Mouse (Mus musculus): ENCODE results near the gene Rab5b. TPM values are rescaled to one million over a fixed set of nuclear protein-coding genes. Genes with fewer than 3 reads are reported as not detected.
"Not testable (repeated sequence)": the region's sequence is repeated elsewhere in the genome, so short reads cannot be mapped to it uniquely, and the experiment has no call there.

The Rab5b gene
- polyA plus RNA-seq, 1 experiment from 2014 or later, result 37.8 TPM

GRCm38 (mm10) chr10:128715559-128716537, 19.8 kb upstream of the Rab5b start:
- H3K27ac ChIP-seq (ENCODE audit: low read depth, low read length), result no peak overlapping the region
- no peaks in the 10 kb centered on the region for H3K9me3 ChIP-seq (ENCODE audit: control insufficient read depth)
- no peak for TF ChIP-seq CTCF (IDR thresholded peaks at IDR 0.05; ENCODE audit: low read depth)
- no peak overlapping the region for H3K9ac ChIP-seq (ENCODE audit: low read depth, low read length)
- no peak overlapping the region for H3K4me2 ChIP-seq (replicated peaks; ENCODE audit: low read depth)
- no peaks in the 10 kb centered on the region for H3K4me1 ChIP-seq (replicated peaks; ENCODE audit: control insufficient read depth, insufficient read depth, low read length)
- peaks cover 8% of the 10 kb centered on the region; the same call in 1 of the 2 replicates for H3K36me3 ChIP-seq (ENCODE audit: control insufficient read depth, insufficient read depth)
- no peaks in the 10 kb centered on the region for H3K27me3 ChIP-seq (replicated peaks; ENCODE audit: control insufficient read depth, insufficient read depth, low read length)
- no peak for ATAC-seq
- H3K4me3 ChIP-seq (ENCODE audit: low read depth, low read length), result no peak overlapping the region
- WGBS, result 84% methylated on average over 19 of the region's 19 CpGs

GRCm38 (mm10) chr10:128711318-128711717, 15.3 kb upstream of the Rab5b start:
- H3K36me3 ChIP-seq (ENCODE audit: control insufficient read depth, insufficient read depth); H3K4me2 ChIP-seq (replicated peaks; ENCODE audit: low read depth); ATAC-seq; H3K27me3 ChIP-seq (replicated peaks; ENCODE audit: control insufficient read depth, insufficient read depth, low read length); H3K27ac ChIP-seq (ENCODE audit: low read depth, low read length); H3K4me1 ChIP-seq (replicated peaks; ENCODE audit: control insufficient read depth, insufficient read depth, low read length); H3K9ac ChIP-seq (ENCODE audit: low read depth, low read length); H3K4me3 ChIP-seq (ENCODE audit: low read depth, low read length); H3K9me3 ChIP-seq (ENCODE audit: control insufficient read depth): not testable (repeated sequence)
- 91% methylated on average over 7 of the region's 7 CpGs for WGBS

GRCm38 (mm10) chr10:128705317-128705693, 9.2 kb upstream of the Rab5b start:
- H3K4me3 ChIP-seq (ENCODE audit: low read depth, low read length), result peak overlapping the region; percentile 86
- ATAC-seq, result peak; percentile 26
- H3K36me3 ChIP-seq (ENCODE audit: control insufficient read depth, insufficient read depth), result peaks cover 11% of the 10 kb centered on the region; the same call in 1 of the 2 replicates
- TF ChIP-seq CTCF (IDR thresholded peaks at IDR 0.05; ENCODE audit: low read depth), result no peak
- peaks cover 4% of the 10 kb centered on the region; the same call in 1 of the 2 replicates for H3K4me1 ChIP-seq (replicated peaks; ENCODE audit: control insufficient read depth, insufficient read depth, low read length)
- peak overlapping the region; percentile 24 for H3K9ac ChIP-seq (ENCODE audit: low read depth, low read length)
- peak overlapping the region; percentile 89 for H3K27ac ChIP-seq (ENCODE audit: low read depth, low read length)
- H3K9me3 ChIP-seq (ENCODE audit: control insufficient read depth), result no peaks in the 10 kb centered on the region
- H3K4me2 ChIP-seq (replicated peaks; ENCODE audit: low read depth), result peak overlapping the region; percentile 81
- 8% methylated on average over 11 of the region's 11 CpGs for whole genome bisulfite sequencing
- H3K27me3 ChIP-seq (replicated peaks; ENCODE audit: control insufficient read depth, insufficient read depth, low read length), result no peaks in the 10 kb centered on the region

- Histone ChIP-seq H3K4me2 (replicated peaks; ENCODE audit: low read depth) (peak within 1 kb of the TSS; percentile 81), H3K36me3 (ENCODE audit: control insufficient read depth, insufficient read depth) (peaks cover 12% of the 10 kb centered on the region; the same call in 1 of the 2 replicates), H3K4me3 (ENCODE audit: low read depth, low read length) (peak within 1 kb of the TSS; percentile 86), H3K27ac (ENCODE audit: low read depth, low read length) (peak within 1 kb of the TSS; percentile 89), H3K4me1 (replicated peaks; ENCODE audit: control insufficient read depth, insufficient read depth, low read length) (peaks cover 4% of the 10 kb centered on the region; the same call in 1 of the 2 replicates), H3K9me3 (ENCODE audit: control insufficient read depth) (no peaks in the 10 kb centered on the region), H3K27me3 (replicated peaks; ENCODE audit: control insufficient read depth, insufficient read depth, low read length) (no peaks in the 10 kb centered on the region), H3K9ac (ENCODE audit: low read depth, low read length) (peak within 1 kb of the TSS; percentile 76)
- ATAC-seq, result peak; percentile 94
- WGBS, result under 1% methylated on average over 62 of the region's 62 CpGs
- TF ChIP-seq CTCF (IDR thresholded peaks at IDR 0.05; ENCODE audit: low read depth), result no peak
Observed at GRCm38 (mm10) chr10:128704491-128705316, 8.6 kb upstream of the Rab5b start, which contains the start of gene Cdk2. Cdk2 (minus strand) TSS chr10:128705031.

DNA sequence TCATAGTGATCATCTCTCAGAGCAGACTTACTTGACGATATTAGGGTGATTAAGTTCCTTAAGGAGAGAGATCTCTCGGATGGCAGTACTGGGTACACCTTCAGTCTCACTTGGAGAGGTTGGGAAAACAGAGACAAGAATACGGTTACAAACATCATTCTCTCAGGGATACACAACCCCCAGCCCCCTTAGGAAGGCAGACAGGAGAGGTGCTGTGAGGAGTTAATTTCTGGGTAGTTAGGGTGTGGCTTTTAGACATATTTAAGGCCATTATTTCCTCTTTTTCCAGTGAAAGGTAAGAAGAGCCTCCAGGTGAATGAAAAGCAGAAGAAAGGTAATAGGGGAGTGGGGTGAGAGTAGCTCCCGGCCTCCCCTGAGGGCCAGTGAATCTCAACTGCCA, 7.8 kb upstream of the Rab5b start, which contains the start of gene Pmel:
TSS of gene Pmel (plus strand) at position 301 of the 400 bp plus-strand sequence.
- peaks cover 15% of the 10 kb centered on the region; the same call in 1 of the 2 replicates for H3K36me3 ChIP-seq (ENCODE audit: control insufficient read depth, insufficient read depth)
- H3K27ac ChIP-seq (ENCODE audit: low read depth, low read length), result peak within 1 kb of the TSS; percentile 89
- no peaks in the 10 kb centered on the region for H3K27me3 ChIP-seq (replicated peaks; ENCODE audit: control insufficient read depth, insufficient read depth, low read length)
- H3K4me2 ChIP-seq (replicated peaks; ENCODE audit: low read depth), result peak within 1 kb of the TSS; percentile 81
- peak within 1 kb of the TSS; percentile 86 for H3K4me3 ChIP-seq (ENCODE audit: low read depth, low read length)
- no peak for TF ChIP-seq CTCF (IDR thresholded peaks at IDR 0.05; ENCODE audit: low read depth)
- no peaks in the 10 kb centered on the region for H3K9me3 ChIP-seq (ENCODE audit: control insufficient read depth)
- peak within 1 kb of the TSS; percentile 76 for H3K9ac ChIP-seq (ENCODE audit: low read depth, low read length)
- H3K4me1 ChIP-seq (replicated peaks; ENCODE audit: control insufficient read depth, insufficient read depth, low read length), result peaks cover 4% of the 10 kb centered on the region; the same call in 1 of the 2 replicates
- no peak for ATAC-seq
- 13% methylated on average over 4 of the region's 4 CpGs for WGBS
